In the genomic region with DNA sequence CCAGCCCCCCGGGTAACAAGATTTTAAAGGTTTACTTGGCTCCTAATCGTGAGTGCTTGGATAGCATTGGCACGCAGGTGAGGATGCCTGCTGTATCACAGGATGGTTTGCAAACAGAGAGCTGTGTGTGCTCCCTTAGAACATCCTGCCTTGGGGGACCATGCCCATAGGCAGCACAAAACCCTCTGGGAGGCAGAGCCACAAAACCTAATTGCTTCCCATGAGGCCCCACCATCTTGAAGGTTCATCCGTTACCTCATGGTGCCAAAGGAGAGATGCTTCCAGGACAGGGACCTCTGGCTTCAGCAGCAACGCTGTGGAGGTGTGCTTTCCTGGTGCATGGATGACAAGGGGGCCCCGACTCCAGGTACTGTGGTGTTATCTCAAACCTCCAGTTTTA, we compare ENCODE assay signal across 25 mouse cellular contexts. TPM values are rescaled to one million over a fixed set of nuclear protein-coding genes. Genes with fewer than 3 reads are reported as not detected.
"Had no signal": no experiment of that assay in that cellular context is flagged by ENCODE, and none has a peak within 500 bp of the region (broad histone marks: within the 10 kb centered on the region; RNA-seq: fewer than 3 reads in every experiment).

No protein-coding gene starts in this region.

- H3K9ac ChIP-seq: forebrain, postnatal 0 days; heart, embryonic 15.5 days; hindbrain, embryonic 13.5 days; hindbrain, embryonic 15.5 days; intestine, embryonic 15.5 days; kidney, embryonic 15.5 days; limb, embryonic 13.5 days; limb, embryonic 15.5 days; liver, embryonic 12.5 days; liver, embryonic 14.5 days had no signal

- H3K9me3 ChIP-seq: heart, embryonic 15.5 days; hindbrain, embryonic 13.5 days; hindbrain, embryonic 15.5 days; intestine, embryonic 15.5 days; kidney, embryonic 15.5 days; limb, embryonic 13.5 days; limb, embryonic 15.5 days; liver, embryonic 12.5 days had no signal

- H3K27ac ChIP-seq: heart, adult 2 months; heart, embryonic 15.5 days; hindbrain, embryonic 13.5 days; hindbrain, embryonic 15.5 days; hindbrain, postnatal 0 days; intestine, embryonic 15.5 days; kidney, embryonic 15.5 days; kidney, postnatal 0 days; limb, embryonic 13.5 days; limb, embryonic 15.5 days; liver, embryonic 12.5 days; liver, embryonic 14.5 days had no signal

- H3K27me3 ChIP-seq: heart, embryonic 15.5 days; intestine, embryonic 15.5 days had no signal

- H3K4me1 ChIP-seq: hindbrain, embryonic 13.5 days; hindbrain, embryonic 15.5 days; intestine, embryonic 15.5 days; kidney, embryonic 15.5 days; limb, embryonic 13.5 days; limb, embryonic 15.5 days; liver, embryonic 12.5 days had no signal

- H3K4me2 ChIP-seq: heart, embryonic 11.5 days; heart, embryonic 15.5 days; hindbrain, embryonic 13.5 days; hindbrain, embryonic 15.5 days; intestine, embryonic 15.5 days; kidney, embryonic 15.5 days; limb, embryonic 13.5 days; limb, embryonic 15.5 days; liver, embryonic 12.5 days had no signal

- H3K4me3 ChIP-seq: heart, adult 2 months; heart, embryonic 15.5 days; hindbrain, embryonic 13.5 days; hindbrain, embryonic 15.5 days; intestine, embryonic 15.5 days; kidney, embryonic 15.5 days; limb, embryonic 13.5 days; limb, embryonic 15.5 days; liver, embryonic 12.5 days had no signal

- ATAC-seq: forebrain, postnatal 0 days; hindbrain, postnatal 0 days; intestine, embryonic 15.5 days; liver, embryonic 12.5 days had no signal

- DNase-seq: forebrain, postnatal 0 days; gastrocnemius, postnatal 14 days; gastrocnemius, postnatal 36 days; heart, adult 2 months; kidney, adult 11 months; kidney, adult 2 months; kidney, adult 9 months; kidney, postnatal 14 days; kidney, postnatal 36 days; layer of hippocampus, adult 9-11 months; layer of hippocampus, postnatal 36 days; left cerebral cortex, postnatal 4 days had no signal

RNA-seq across cellular contexts. Expression of gene Nexn, which starts 5.7 kb away (rescaled TPM):
- polyA plus RNA-seq: liver, adult 2 months had no signal
